Mouse (Mus musculus): ENCODE data around the gene Ncbp3. TPM values are rescaled to one million over a fixed set of nuclear protein-coding genes. Genes with fewer than 3 reads are reported as not detected.

Gene Ncbp3
- total RNA-seq, 2 experiments from 2014 or later: 3.3 to 3.9 TPM

DNA sequence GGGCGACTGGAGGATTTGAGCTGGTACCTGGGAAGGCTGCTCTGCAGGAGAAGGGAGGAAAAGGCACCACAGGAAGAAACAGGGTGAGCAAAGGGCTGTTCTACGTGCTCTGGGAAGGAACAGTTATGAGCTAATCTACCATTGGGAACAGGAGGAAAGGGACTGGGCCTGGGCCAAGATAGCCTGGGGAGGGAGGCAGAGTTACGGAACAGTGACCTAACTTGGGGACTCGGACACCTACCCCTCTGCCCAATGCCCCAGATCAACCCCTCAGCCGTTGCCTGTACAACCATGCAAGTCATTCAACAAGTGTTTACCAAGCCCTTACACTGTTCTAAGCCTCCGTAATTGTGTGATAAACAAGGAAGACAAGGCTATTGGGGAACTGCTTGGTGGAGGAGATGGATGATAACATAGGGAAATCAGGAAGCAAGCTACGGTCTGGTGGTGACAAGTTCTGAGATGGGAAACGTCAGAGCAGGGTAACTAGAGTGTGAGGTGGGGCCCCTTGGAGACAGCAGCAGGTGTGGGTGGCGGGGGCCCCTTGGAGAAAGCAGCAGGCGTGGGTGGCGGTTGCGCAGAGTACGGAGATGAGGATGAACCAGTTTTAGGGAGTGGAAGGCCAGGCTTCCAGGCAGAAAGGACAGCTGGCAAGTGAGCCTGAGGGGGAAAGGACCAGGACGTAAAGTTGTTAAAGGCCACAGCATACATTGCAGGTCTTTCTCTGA, 61.5 kb downstream of the Ncbp3 start:
- intact Hi-C loops (cut with DNase I; ENCODE audit: low total_unique reads): no loop called here

DNA sequence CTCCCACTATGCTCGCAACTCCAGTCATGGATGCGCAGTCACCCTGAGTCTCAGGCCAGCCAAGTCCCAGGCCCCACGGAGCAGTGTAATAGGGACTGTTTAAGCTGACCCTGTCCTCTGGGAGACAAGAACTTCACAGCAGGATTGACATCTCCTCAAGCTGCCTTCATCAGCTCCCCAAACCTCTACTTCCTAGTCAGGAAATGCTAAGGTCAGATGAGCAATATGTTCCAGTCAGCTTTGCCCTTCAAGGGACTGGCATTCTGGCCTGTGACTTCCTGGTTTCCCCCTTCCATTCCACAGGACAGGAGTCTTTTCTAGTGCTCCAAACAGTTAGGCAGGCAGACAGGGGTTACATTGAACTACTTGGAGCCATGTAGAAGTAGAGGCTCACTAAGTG, 62.4 kb downstream of the Ncbp3 start:
- intact Hi-C loops (cut with DNase I; ENCODE audit: low total_unique reads): loop anchor here (10.0 kb wide), 1 partner anchor 105 kb away; no protein-coding TSS in a partner anchor
- DNase-seq: no peak

More for the DNA sequence above, 61.5 kb downstream of the Ncbp3 start:
- DNase-seq: no peak

DNA sequence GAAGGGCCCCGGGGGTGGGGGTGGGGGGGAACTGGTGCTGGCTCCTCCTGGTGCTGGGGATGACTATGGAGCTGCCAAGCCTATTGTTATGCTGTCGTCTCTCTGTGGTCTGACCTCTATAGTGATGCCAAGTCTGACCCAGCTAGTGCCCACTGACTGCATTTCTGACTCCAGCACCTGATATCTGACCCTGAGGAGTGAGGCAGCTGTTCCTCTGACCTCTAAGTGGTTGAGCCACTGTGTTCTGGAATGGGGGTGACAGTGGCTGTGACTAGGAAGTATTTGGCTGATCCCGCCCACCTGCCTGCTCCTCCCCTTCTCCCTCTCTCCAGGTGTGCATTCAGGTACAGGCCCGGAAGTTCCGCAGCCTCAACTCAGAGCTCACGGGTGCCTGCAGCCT, 63.8 kb downstream of the Ncbp3 start:
- intact Hi-C loops (cut with DNase I; ENCODE audit: low total_unique reads): loop anchor here (10.0 kb wide), 1 partner anchor 107 kb away; no protein-coding TSS in a partner anchor
- DNase-seq: no peak

DNA sequence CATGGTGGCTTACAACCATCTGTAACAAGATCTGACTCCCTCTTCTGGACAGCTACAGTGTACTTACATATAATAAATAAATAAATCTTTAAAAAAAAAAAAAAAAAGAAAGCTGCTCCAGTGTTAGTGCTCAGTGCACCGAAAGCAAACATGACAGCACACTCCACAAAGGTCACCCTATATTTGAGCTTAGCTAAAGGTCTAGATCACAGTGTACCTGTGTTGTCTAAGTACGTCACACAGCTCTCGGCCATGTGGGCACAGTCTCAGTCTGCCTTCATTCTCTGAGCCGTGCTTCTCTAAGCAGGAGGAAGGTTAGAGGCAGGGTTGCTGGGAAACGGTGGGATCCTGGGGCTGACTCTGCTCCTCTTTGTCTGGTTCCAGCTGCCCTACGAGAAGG, 78.9 kb downstream of the Ncbp3 start:
- intact Hi-C loops (cut with DNase I; ENCODE audit: low total_unique reads): no loop called here
- no peak for DNase-seq

DNA sequence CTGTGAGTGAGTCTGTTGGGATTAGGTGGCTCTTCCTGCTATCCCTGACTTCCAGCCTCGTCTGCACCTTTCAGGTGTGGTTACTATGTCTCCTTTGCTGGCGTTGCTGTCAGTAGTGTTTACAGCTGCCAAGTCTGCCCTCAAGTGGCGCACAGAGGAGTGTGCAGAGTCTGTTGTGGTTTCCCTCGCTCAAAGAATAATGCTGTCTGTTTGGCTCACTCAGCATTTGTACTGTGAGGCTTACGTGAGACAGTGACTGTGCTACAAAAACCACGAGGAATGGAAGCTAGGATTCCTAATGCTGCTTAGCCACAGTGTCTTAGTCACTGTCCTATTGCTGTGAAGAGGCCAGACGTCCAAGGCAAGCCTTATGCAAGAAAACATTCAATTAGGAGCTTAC, 83.4 kb downstream of the Ncbp3 start:
- DNase-seq: no peak
- intact Hi-C loops (cut with DNase I; ENCODE audit: low total_unique reads): no loop called here

DNA sequence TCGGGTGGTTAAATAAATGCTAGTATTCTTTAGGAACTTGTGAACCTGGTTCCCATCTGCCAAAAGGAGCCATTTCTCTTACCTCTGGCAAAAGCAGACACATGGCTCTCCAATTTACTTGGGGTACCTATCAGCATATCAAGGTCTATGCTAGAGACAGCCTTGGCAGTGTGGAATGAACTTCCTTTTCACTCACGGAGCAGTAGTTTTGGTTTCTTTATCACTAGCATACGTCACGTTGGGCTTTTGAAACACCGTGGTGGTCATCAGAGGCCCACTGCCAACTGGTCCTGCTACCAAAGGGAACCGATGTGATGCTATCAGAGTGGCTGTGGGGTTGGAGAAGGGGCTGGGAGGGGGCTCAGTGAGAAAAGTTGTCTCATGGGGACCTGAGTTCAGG, 85.4 kb downstream of the Ncbp3 start:
- intact Hi-C loops (cut with DNase I; ENCODE audit: low total_unique reads): no loop called here
- DNase-seq: no peak

DNA sequence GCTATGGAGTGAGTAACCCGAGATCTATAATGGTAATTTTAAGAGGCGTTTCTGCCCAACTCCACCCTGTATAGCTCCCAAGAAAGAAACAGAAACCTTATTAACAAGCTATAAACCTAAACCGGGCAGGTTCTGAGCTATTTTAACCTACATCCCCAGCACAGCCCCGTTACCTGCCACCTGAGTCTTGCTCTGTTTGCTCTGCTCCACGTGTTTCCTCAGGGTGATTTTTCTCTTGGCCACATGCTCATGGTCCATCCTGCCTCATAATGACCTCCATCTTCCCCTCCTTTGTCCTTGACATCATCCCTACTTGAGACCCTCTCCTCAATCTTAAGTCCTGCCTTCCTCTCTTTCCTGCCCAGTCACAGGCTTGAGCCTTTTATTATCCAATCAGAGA, 86.6 kb downstream of the Ncbp3 start:
- intact Hi-C loops (cut with DNase I; ENCODE audit: low total_unique reads): no loop called here
- DNase-seq: no peak

DNA sequence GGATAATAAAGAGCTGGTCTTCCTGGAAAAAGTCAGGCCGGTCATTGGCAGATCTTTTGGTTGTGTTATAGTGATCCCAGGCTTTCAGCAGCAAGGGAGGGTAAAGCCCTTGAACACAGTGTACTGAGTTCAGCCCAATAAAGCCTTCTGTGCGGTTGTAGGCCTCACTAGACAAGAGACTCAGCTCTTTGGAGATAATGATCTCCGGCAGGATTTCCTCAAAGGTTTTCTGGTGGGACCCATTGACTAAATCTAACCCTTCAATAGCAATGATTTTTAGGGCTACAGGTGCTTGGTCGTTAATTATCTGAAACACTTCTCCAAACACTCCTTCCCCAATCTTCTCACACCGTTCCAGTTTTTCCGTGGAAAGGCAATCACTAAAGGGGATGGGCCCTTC, 89.0 kb downstream of the Ncbp3 start:
- DNase-seq: no peak
- intact Hi-C loops (cut with DNase I; ENCODE audit: low total_unique reads): loop anchor here (5.0 kb wide), 1 partner anchor 41 kb away; the partner anchor contains the start of genes Emc6 and Tax1bp3

DNA sequence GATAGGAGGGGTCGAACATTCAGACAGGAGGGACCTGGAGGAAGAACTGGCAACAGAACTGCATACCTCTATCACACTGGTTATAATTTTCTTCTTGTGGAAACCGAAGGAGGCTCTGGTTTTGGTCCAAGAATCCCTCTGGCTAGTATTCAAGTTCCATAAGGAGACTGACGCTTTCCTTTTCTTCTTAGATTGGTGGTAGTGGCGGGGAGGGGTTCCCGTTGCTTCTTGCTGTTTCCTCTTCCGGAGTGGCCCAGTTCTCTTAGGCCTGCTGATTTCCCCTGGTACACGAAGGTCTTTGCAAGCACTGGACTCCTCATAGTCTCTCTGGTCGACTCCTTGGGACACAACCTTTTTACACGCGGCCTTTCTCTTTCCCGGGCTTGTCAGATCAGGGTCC, 89.5 kb downstream of the Ncbp3 start:
- no peak for DNase-seq
- intact Hi-C loops (cut with DNase I; ENCODE audit: low total_unique reads): loop anchor here (5.0 kb wide), 1 partner anchor 40 kb away; the partner anchor contains the start of genes Emc6 and Tax1bp3

DNA sequence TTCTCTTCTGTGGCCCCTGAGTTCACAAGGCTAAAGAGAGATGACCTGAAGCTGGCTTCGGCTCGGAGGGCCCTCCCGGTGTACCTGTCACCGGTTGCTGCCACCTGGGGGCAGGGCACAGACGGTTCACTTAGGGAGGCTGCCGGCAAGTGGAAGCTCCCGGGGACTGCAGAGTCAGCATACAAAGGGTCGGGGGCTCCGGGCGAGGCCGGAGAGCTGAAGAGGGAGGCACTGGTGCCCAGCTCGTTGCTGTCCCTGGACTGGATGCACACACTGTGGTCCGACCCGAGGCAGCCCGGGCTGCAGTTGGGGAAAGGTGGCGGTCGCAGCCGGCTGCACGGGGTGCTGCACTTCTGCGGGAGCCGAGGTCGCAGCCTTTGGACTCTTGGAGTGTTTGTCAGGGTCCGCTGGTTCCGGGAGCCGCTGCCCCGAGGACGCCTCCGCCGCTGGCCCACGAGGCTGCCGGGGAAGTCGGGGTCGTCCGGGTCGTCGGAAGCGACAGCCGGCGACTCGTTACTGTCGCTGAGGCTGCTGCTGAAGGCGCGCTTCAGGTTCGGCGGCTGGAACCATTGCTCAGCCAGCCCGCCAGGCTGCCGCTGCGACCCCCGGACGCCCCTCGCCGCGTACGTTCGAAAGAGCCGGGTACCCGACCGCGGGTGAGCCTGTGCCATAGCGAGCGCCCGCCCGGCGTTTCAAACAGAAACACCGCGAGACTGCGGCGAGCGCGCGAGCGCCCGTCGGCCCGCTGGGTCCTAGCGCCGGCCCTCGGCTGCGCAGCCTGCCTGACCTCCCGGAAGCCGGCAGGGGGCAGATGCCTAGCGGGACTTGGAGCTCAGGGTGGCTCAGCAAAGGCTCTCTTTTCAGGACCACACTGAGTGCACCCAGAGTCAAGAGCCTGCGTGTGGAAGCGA, 90.3 kb downstream of the Ncbp3 start, which contains the start of gene Haspin:
Gene Haspin (minus strand): TSS at position 704 of the 911 bp plus-strand sequence.
- intact Hi-C loops (cut with DNase I; ENCODE audit: low total_unique reads): loop anchor here (5.0 kb wide), 1 partner anchor 39 kb away; the partner anchor contains the start of genes Emc6 and Tax1bp3
- DNase-seq: peak; percentile 93

Other genes starting within 250 kb of the Ncbp3 start
- gene Atp2a3, start 86.6 kb upstream of the Ncbp3 start, total RNA-seq (2021): 10 to 100 TPM; 18.5 to 18.6 TPM
- 1 to 10 TPM in 1 of 2 experiments, under 1 TPM in 1; 0.38 to 1.1 TPM for gene P2rx1, start 48.7 kb upstream of the Ncbp3 start, total RNA-seq (2021)
- 1 to 10 TPM; 1.1 to 1.8 TPM for gene Camkk1, start 28.8 kb upstream of the Ncbp3 start, total RNA-seq (2021)
- gene Itgae, start 42.8 kb downstream of the Ncbp3 start, total RNA-seq (2021): under 1 TPM; 0.07 to 0.10 TPM
- gene Haspin, start 90.5 kb downstream of the Ncbp3 start, total RNA-seq (2021): under 1 TPM; 0.51 to 0.76 TPM
- gene P2rx5, start 112.6 kb downstream of the Ncbp3 start, total RNA-seq (2021): 1 to 10 TPM; 6.9 to 7.5 TPM
- 10 to 100 TPM; 66.9 to 77.6 TPM for gene Emc6, start 129.3 kb downstream of the Ncbp3 start, total RNA-seq (2021)
- 10 to 100 TPM; 18.9 to 21.7 TPM for gene Tax1bp3, start 129.3 kb downstream of the Ncbp3 start, total RNA-seq (2021)
- 1 to 10 TPM; 8.3 to 8.8 TPM for gene Ctns, start 151.3 kb downstream of the Ncbp3 start, total RNA-seq (2021)
- gene Shpk, start 151.7 kb downstream of the Ncbp3 start, total RNA-seq (2021): 1 to 10 TPM; 1.3 to 1.7 TPM
- under 1 TPM; 0.11 to 0.16 TPM for gene Trpv1, start 186.5 kb downstream of the Ncbp3 start, total RNA-seq (2021)
- gene Trpv3, start 219.6 kb downstream of the Ncbp3 start, total RNA-seq (2021): under 1 TPM; 0.04 to 0.06 TPM